Mouse (Mus musculus): Measurements from ENCODE around the gene Gpr157. TPM values are rescaled to one million over a fixed set of nuclear protein-coding genes. Genes with fewer than 3 reads are reported as not detected.
"Not testable (repeated sequence)": the region's sequence is repeated elsewhere in the genome, so short reads cannot be mapped to it uniquely, and the experiment has no call there.

Gpr157 gene
- polyA plus RNA-seq (2015; fragmentation: Nextera tagmentation; extraction: Ambion mirVana) = 0.29 and 0.43 TPM in 2 replicates

- H3K4me2 ChIP-seq = peak within 1 kb of the TSS; percentile 99
- no peak within 1 kb of the TSS for H3K27ac ChIP-seq
- H3K4me3 ChIP-seq = peak within 1 kb of the TSS; percentile 58
- peaks cover 35% of the 10 kb centered on the region for H3K27me3 ChIP-seq
- no peaks in the 10 kb centered on the region for H3K36me3 ChIP-seq
- no peaks in the 10 kb centered on the region for H3K9me3 ChIP-seq
- WGBS = under 1% methylated on average over 56 of the region's 56 CpGs
- peaks cover 14% of the 10 kb centered on the region for H3K4me1 ChIP-seq (replicated peaks)
- peak; percentile 93 for ATAC-seq (ENCODE audit: low FRiP score)
- H3K9ac ChIP-seq = peak within 1 kb of the TSS; percentile 74
Observed at GRCm38 (mm10) chr4:150087161-150087889, at the start of gene Gpr157. Gene Gpr157 (plus strand): TSS chr4:150087365.

DNA sequence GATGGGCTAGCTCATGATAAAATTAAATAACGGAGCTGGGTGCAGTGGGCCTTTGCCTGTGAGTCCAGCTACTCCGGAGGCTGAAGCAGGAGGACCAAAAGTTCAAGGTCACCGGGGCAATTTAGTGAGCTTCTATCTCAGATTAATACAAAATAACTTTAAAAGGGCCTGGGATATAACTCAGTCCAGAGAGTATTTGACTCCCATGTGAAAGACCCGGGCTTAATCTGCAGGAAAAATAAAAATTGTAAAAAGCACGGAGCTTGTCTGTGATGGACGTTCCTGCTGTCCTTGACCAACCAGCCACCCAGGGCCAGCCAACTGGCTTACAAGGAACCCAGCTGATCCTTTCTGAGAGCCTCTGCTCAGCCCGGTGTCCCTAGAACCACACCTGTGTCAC, 48.6 kb upstream of the Gpr157 start:
- ATAC-seq (ENCODE audit: low FRiP score) = no peak
- WGBS = 89% methylated on average over 7 of the region's 7 CpGs
- no peak overlapping the region for H3K4me3 ChIP-seq

DNA sequence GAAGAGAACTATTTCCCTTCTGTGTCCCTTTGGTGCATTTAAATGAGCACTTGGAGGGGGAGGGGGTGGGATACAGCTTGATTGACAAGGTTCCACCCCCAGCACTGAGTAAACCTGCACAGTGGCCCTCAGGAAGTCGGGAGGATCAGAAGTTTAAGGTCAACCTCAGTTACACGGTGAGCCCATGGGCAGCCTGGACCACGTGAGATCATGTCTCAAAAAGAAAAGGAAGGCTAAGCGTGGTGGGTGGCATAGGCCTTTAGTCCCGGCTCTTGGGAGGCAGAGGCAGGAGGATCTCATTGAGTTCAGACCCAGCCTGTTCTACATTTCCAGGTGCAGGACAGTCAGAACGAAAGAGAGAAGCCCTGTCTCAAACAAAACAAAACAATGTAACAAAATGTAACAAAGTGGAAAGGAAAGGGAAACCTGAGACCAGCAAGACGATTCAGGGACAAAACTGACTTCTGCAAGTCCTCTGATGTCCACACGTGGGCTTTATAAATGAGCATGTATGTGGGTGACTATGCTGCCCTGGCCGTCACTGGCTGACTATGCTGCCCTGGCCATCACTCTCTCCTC, 47.1 kb upstream of the Gpr157 start:
- Histone ChIP-seq H3K4me3 (no peak overlapping the region), H3K4me2 (no peak overlapping the region), H3K36me3 (no peaks in the 10 kb centered on the region), H3K9me3 (no peaks in the 10 kb centered on the region), H3K27me3 (peaks cover 29% of the 10 kb centered on the region), H3K4me1 (replicated peaks) (0 out of 2 replicates have a peak, but pooled peaks cover 2% of the 10 kb centered on the region), H3K27ac (no peak overlapping the region), H3K9ac (no peak overlapping the region)
- ATAC-seq (ENCODE audit: low FRiP score) = no peak
- WGBS = 84% methylated on average over 9 of the region's 9 CpGs

More for the DNA sequence above, 48.6 kb upstream of the Gpr157 start:
- no peak overlapping the region for H3K27ac ChIP-seq
- no peaks in the 10 kb centered on the region for H3K9me3 ChIP-seq
- H3K27me3 ChIP-seq = peaks cover 37% of the 10 kb centered on the region
- H3K36me3 ChIP-seq = no peaks in the 10 kb centered on the region
- H3K4me2 ChIP-seq = no peak overlapping the region
- H3K4me1 ChIP-seq (replicated peaks) = peaks cover 10% of the 10 kb centered on the region
- no peak overlapping the region for H3K9ac ChIP-seq

DNA sequence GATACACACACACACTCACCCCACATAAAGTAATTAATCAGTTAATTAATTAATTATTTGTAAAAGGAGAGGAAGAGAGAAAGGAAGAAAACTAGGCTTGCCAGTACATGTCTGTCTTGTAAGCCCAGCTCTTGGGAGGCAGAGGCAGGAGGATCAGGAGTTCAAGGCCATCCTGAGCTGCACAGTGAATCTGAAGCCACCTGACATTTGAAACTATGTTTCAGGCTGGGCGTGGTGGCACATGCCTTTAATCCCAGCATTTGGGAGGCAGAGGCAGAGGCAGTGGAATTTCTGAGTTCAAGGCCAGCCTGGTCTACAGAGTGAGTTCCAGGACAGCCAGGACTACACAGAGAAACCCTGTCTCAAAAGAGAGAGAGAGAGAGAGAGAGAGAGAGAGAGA, 46.3 kb upstream of the Gpr157 start:
- 81% methylated on average over 1 of the region's 1 CpGs for WGBS

GRCm38 (mm10) chr4:150041346-150042110, 45.6 kb upstream of the Gpr157 start:
- Histone ChIP-seq H3K36me3 (no peaks in the 10 kb centered on the region), H3K4me1 (replicated peaks) (no peaks in the 10 kb centered on the region), H3K27ac (no peak overlapping the region), H3K27me3 (peaks cover 33% of the 10 kb centered on the region), H3K4me2 (no peak overlapping the region), H3K9ac (no peak overlapping the region), H3K9me3 (no peaks in the 10 kb centered on the region), H3K4me3 (no peak overlapping the region)
- no peak for ATAC-seq (ENCODE audit: low FRiP score)
- 84% methylated on average over 10 of the region's 10 CpGs for WGBS

More for the DNA sequence above, 46.3 kb upstream of the Gpr157 start:
- not testable (repeated sequence) for H3K4me3 ChIP-seq; H3K27ac ChIP-seq; H3K36me3 ChIP-seq; ATAC-seq (ENCODE audit: low FRiP score); H3K9me3 ChIP-seq; H3K4me2 ChIP-seq; H3K9ac ChIP-seq; H3K4me1 ChIP-seq (replicated peaks)
- H3K27me3 ChIP-seq = peaks cover 33% of the 10 kb centered on the region

DNA sequence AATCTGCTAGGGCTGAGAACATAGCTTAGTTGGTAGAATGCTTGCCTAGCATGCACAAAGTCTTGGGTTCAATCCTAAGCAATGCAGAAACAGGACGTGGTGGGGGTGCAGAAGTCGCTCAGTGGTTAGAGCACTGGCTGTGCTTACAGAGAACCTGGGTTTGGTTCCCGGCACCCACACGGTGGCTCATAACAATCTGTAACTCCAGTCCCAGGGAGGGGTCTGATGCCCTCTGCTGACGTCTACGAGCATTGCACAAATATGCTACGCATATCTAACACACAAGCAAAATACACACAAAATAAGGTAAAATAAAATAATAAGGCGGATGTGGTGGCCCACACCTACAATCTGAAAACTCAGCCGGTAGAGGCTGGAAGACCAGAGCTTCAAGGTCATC, 43.6 kb upstream of the Gpr157 start:
- H3K27ac ChIP-seq = no peak overlapping the region
- no peaks in the 10 kb centered on the region for H3K36me3 ChIP-seq
- H3K9me3 ChIP-seq = no peaks in the 10 kb centered on the region
- 96% methylated on average over 9 of the region's 9 CpGs for WGBS
- H3K9ac ChIP-seq = no peak overlapping the region
- peaks cover 13% of the 10 kb centered on the region for H3K4me1 ChIP-seq (replicated peaks)
- H3K27me3 ChIP-seq = peaks cover 42% of the 10 kb centered on the region
- ATAC-seq (ENCODE audit: low FRiP score) = no peak
- no peak overlapping the region for H3K4me3 ChIP-seq
- H3K4me2 ChIP-seq = no peak overlapping the region

DNA sequence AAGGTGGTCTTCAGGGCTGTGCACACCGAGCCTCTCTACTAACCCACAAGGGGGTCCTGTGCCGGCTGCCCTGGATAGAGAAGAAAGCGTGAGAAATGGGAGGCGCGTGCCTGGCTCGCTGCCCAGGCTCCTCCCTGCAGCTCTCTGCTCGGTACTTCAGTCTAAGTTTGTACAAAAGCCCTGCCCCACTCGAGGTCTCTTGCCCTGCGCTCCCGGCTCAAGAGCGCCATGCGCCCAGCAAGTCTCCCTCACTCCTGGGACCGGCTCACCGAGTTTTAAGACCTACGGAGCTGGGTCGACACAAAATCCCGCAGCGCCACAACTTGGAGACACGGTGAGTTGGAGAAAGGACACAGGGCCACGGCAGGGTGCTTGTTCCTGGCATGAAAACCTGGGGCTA, 39.1 kb upstream of the Gpr157 start:
- Histone ChIP-seq H3K9ac (peak overlapping the region; percentile 65), H3K4me3 (peak overlapping the region; percentile 44), H3K27me3 (peaks cover 76% of the 10 kb centered on the region), H3K9me3 (no peaks in the 10 kb centered on the region), H3K27ac (no peak overlapping the region), H3K4me1 (replicated peaks) (peaks cover 18% of the 10 kb centered on the region), H3K36me3 (no peaks in the 10 kb centered on the region), H3K4me2 (peak overlapping the region; percentile 84)
- ATAC-seq (ENCODE audit: low FRiP score) = no peak
- WGBS = 0% methylated on average over 20 of the region's 20 CpGs

DNA sequence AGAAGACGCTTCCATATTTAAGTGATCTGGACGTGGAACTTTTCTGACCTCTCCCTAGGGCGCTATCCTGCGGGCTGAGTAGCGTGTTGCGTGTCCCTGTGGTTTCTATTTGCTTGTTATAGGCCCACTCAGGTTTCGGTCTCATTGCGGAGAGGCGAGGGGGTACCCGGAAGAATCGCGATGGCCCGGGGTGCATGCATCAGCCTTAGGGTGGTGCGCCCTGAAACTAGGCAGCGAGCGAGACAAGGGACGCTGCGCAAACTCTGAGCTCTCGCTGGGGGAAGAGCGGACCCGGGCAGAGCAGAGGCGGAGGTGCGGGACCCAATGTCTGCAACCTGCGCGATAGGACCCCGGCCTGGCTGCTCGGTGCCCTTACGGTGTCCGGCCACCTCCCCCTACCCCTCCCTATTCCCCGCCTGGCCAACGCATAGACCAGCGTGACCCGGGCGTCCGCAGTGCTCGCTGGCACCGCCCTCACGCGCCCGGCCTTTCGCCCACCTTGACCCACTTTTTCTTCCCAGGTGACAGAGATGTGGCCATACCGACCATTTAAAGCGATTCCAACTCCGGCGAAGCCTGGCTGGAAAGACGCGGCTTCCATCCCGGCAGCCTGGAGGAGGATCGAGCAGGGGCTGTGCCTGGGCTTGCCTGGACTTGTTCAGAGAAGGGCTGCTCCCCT, 38.5 kb upstream of the Gpr157 start:
- no peaks in the 10 kb centered on the region for H3K9me3 ChIP-seq
- H3K4me1 ChIP-seq (replicated peaks) = peaks cover 18% of the 10 kb centered on the region
- H3K27me3 ChIP-seq = peaks cover 76% of the 10 kb centered on the region
- H3K4me3 ChIP-seq = peak overlapping the region; percentile 44
- WGBS = under 1% methylated on average over 49 of the region's 49 CpGs
- no peaks in the 10 kb centered on the region for H3K36me3 ChIP-seq
- peak overlapping the region; percentile 84 for H3K4me2 ChIP-seq
- ATAC-seq (ENCODE audit: low FRiP score) = no peak
- H3K9ac ChIP-seq = peak overlapping the region; percentile 65
- H3K27ac ChIP-seq = no peak overlapping the region

DNA sequence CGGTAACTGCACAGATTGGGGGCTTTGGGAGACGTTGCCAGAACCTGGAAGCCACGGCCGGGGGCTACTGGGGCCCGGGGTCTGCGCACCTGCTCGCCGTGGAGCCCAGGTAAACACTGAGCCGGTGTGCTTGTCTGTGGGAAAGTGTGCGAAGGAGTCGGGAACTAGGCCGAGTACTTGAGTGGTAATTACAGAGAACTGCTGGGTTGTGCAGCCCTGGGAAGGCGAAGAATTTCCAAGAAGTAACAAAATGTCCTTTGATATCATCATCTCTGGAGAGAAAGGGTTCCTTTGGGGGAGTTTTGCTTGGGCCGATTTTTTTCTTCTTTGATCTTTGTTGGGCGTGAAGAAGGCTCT, 38.0 kb upstream of the Gpr157 start:
- Histone ChIP-seq H3K36me3 (no peaks in the 10 kb centered on the region), H3K4me2 (peak overlapping the region; percentile 84), H3K27me3 (peaks cover 76% of the 10 kb centered on the region), H3K9ac (peak overlapping the region; percentile 65), H3K27ac (no peak overlapping the region), H3K4me1 (replicated peaks) (peaks cover 18% of the 10 kb centered on the region), H3K4me3 (peak overlapping the region; percentile 44), H3K9me3 (no peaks in the 10 kb centered on the region)
- no peak for ATAC-seq (ENCODE audit: low FRiP score)
- 22% methylated on average over 15 of the region's 15 CpGs for WGBS

DNA sequence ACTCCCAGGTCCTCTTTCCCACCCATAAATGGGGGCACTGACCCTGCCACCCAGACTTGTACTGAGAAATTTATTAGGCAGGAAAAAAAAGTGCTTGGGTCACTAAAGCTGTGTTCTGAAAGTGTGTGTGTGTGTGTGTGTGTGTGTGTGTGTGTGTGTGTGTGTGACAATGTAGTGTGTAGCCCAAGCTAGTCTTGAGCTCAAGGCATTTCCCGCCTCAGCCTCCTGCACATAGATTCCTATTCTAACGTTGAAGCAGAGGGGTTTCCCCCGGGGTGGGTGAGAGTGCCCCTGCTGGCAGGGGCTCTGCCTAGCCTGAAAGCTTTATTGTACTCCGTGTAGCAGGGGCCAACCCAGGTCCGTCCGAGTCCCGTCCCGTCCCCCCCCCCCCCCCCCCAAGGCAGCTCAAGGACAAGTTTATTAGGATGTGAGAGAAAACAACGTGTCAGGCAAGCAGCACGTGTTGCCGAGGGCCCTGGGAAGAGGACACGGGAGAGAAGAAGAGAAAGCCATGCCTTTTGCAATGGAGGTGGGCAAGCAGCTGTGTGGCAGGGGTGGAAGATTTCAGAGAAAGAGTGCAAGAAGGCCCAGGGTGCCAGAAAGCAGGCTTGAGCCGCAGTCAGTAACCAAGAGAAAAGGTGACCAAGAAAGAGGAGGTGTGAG, 37.5 kb upstream of the Gpr157 start:
- peaks cover 72% of the 10 kb centered on the region for H3K27me3 ChIP-seq
- H3K4me2 ChIP-seq = peak overlapping the region; percentile 84
- WGBS = 20% methylated on average over 13 of the region's 13 CpGs
- H3K9ac ChIP-seq = no peak overlapping the region
- no peaks in the 10 kb centered on the region for H3K9me3 ChIP-seq
- no peaks in the 10 kb centered on the region for H3K36me3 ChIP-seq
- H3K27ac ChIP-seq = no peak overlapping the region
- no peak for ATAC-seq (ENCODE audit: low FRiP score)
- no peak overlapping the region for H3K4me3 ChIP-seq
- peaks cover 18% of the 10 kb centered on the region for H3K4me1 ChIP-seq (replicated peaks)

DNA sequence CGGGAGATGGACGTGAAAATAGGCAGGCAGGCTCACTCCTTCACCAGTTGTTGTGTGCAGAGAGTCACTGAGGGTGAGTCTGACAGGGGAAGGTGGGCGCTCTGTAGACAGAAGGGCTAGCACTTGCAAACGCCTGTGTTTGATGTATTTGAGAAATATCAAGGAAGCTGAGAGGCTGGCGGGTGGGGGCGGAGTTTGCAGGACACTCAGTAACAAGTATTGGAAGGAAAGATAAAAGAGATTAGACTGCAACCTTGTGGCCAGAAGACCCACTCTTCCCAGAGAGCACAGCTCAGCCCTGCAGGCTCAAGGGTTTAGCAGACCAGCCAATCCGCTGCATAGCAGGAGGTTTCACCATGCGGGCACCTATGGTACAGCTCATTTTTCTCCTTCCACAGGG, 35.7 kb upstream of the Gpr157 start:
- WGBS = 86% methylated on average over 8 of the region's 8 CpGs
- no peak for ATAC-seq (ENCODE audit: low FRiP score)
- Histone ChIP-seq H3K27me3 (peaks cover 54% of the 10 kb centered on the region), H3K4me3 (no peak overlapping the region), H3K4me2 (no peak overlapping the region), H3K4me1 (replicated peaks) (peaks cover 18% of the 10 kb centered on the region), H3K9ac (no peak overlapping the region), H3K9me3 (no peaks in the 10 kb centered on the region), H3K36me3 (no peaks in the 10 kb centered on the region), H3K27ac (no peak overlapping the region)

DNA sequence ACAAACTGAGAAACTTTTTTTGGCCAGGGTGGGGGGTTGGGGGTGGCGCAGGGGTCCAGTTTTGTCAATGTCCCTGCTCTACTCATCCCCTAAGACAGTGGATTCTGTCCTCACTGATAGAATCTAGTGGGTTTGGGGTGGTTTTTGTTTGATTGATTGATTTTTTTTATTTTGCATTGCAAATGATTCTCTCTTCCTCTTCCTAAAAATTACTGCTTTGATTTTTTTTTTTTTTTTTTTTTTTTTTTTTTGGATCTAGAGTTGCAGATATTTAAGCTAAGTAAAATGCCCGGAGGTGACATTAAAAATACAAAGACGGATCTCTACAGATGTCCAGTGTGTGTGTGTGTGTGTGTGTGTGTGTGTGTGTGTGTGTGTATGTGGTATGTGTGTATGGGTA, 34.8 kb upstream of the Gpr157 start:
- H3K36me3 ChIP-seq = no peaks in the 10 kb centered on the region
- H3K27ac ChIP-seq = no peak overlapping the region
- H3K4me1 ChIP-seq (replicated peaks) = peaks cover 17% of the 10 kb centered on the region
- peaks cover 46% of the 10 kb centered on the region for H3K27me3 ChIP-seq
- no peak for ATAC-seq (ENCODE audit: low FRiP score)
- H3K9ac ChIP-seq = no peak overlapping the region
- H3K9me3 ChIP-seq = no peaks in the 10 kb centered on the region
- WGBS = 96% methylated on average over 3 of the region's 3 CpGs
- no peak overlapping the region for H3K4me2 ChIP-seq
- H3K4me3 ChIP-seq = no peak overlapping the region
